In genomic region chr4:85554696-85555095, GRCm38 (mm10) we compare ENCODE assay signal across 20 mouse cellular contexts. TPM values are rescaled to one million over a fixed set of nuclear protein-coding genes. Genes with fewer than 3 reads are reported as not detected.
"Had no signal": no experiment of that assay in that cellular context is flagged by ENCODE, and none has a peak within 500 bp of the region (broad histone marks: within the 10 kb centered on the region; RNA-seq: fewer than 3 reads in every experiment).

No protein-coding gene starts in this region.

- H3K9me3 ChIP-seq: midbrain, embryonic 10.5 days; midbrain, embryonic 12.5 days; neural tube, embryonic 13.5 days; neural tube, embryonic 15.5 days; stomach, embryonic 15.5 days had no signal

- H3K27me3 ChIP-seq: midbrain, embryonic 12.5 days; neural tube, embryonic 13.5 days; neural tube, embryonic 15.5 days; stomach, embryonic 15.5 days had no signal

- DNase-seq: lung, adult 18-20 months; lung, embryonic 14.5 days; lung, postnatal 4 days; midbrain, embryonic 14.5 days; retina, postnatal 1 day; right cerebral cortex, adult 18-20 months; right cerebral cortex, postnatal 25 days; right cerebral cortex, postnatal 4 days; thymus, adult 2 months; thymus, postnatal 25 days; thymus, postnatal 4 days had no signal

- ATAC-seq: midbrain, embryonic 16.5 days had no signal

- H3K4me2 ChIP-seq: lung, embryonic 14.5 days; midbrain, embryonic 12.5 days; neural tube, embryonic 13.5 days; neural tube, embryonic 15.5 days; stomach, embryonic 15.5 days had no signal

- H3K9ac ChIP-seq: lung, embryonic 14.5 days; midbrain, embryonic 12.5 days; neural tube, embryonic 13.5 days; neural tube, embryonic 15.5 days; stomach, embryonic 15.5 days had no signal

- H3K27ac ChIP-seq: midbrain, embryonic 10.5 days; midbrain, embryonic 12.5 days; neural tube, embryonic 13.5 days; neural tube, embryonic 15.5 days; stomach, embryonic 15.5 days; stomach, postnatal 0 days had no signal

- H3K4me1 ChIP-seq: midbrain, embryonic 10.5 days; midbrain, embryonic 12.5 days; neural tube, embryonic 13.5 days; neural tube, embryonic 15.5 days; stomach, embryonic 15.5 days had no signal

- H3K4me3 ChIP-seq: midbrain, embryonic 10.5 days; midbrain, embryonic 12.5 days; myocyte; neural tube, embryonic 13.5 days; neural tube, embryonic 15.5 days; stomach, embryonic 15.5 days had no signal

- H3K36me3 ChIP-seq: midbrain, embryonic 10.5 days; midbrain, embryonic 12.5 days; neural tube, embryonic 13.5 days; neural tube, embryonic 15.5 days; stomach, embryonic 15.5 days had no signal

RNA-seq across cellular contexts. Expression of gene Adamtsl1, which starts 40.7 kb away (rescaled TPM):
- total RNA-seq: megakaryocyte-erythroid progenitor cell, adult 5-6 weeks had no signal
